In the genomic region with DNA sequence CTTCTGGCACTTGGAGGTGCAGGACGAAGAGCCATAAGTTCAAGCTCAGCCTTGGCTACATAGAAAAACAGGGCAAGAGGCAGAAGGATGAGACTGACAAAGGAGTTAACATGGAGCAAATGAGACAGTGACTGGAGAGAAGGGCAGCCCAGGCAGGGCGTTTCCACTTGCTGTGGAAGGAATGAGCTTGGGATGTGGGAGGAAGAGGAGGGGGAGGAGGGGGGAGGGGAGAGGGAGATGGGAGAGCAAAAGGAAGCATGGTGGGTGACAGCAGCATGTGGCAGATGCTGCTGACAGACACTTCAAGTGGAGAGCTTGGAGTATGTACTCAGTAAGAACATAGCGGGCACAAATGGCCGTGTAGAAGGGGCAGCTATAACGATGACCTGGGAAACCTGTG, we compare ENCODE assay signal across 19 mouse cellular contexts.
"Had no signal": no experiment of that assay in that cellular context is flagged by ENCODE, and none has a peak within 500 bp of the region (broad histone marks: within the 10 kb centered on the region; RNA-seq: fewer than 3 reads in every experiment).

No protein-coding gene starts in this region.

- DNase-seq: liver, postnatal 0 days; lung, adult 2 months; lung, postnatal 10 days; lung, postnatal 4 days; right cerebral cortex, adult 18-20 months; right cerebral cortex, postnatal 25 days; right cerebral cortex, postnatal 4 days; spleen, adult 18-20 months; thymus, adult 18-20 months; thymus, postnatal 14 days; thymus, postnatal 36 days had no signal

- H3K4me2 ChIP-seq: liver, embryonic 15.5 days; lung, embryonic 15.5 days; midbrain, embryonic 13.5 days; neural tube, embryonic 13.5 days; neural tube, embryonic 15.5 days had no signal

- H3K4me3 ChIP-seq: liver, embryonic 15.5 days; lung, embryonic 15.5 days; midbrain, embryonic 10.5 days; midbrain, embryonic 13.5 days; myocyte; neural tube, embryonic 13.5 days; neural tube, embryonic 15.5 days had no signal

- H3K36me3 ChIP-seq: liver, embryonic 15.5 days; lung, embryonic 15.5 days; midbrain, embryonic 10.5 days; midbrain, embryonic 13.5 days; neural tube, embryonic 13.5 days; neural tube, embryonic 15.5 days had no signal

- H3K27ac ChIP-seq: liver, embryonic 15.5 days; lung, embryonic 15.5 days; midbrain, embryonic 10.5 days; midbrain, embryonic 13.5 days; neural tube, embryonic 13.5 days; neural tube, embryonic 15.5 days had no signal

- H3K27me3 ChIP-seq: liver, embryonic 15.5 days; midbrain, embryonic 13.5 days had no signal

- H3K9me3 ChIP-seq: liver, embryonic 15.5 days; lung, embryonic 15.5 days; midbrain, embryonic 10.5 days; midbrain, embryonic 13.5 days; neural tube, embryonic 13.5 days; neural tube, embryonic 15.5 days had no signal

- H3K9ac ChIP-seq: liver, embryonic 15.5 days; liver, postnatal 0 days; lung, embryonic 15.5 days; midbrain, embryonic 13.5 days; neural tube, embryonic 13.5 days; neural tube, embryonic 15.5 days had no signal

- ATAC-seq: liver, postnatal 0 days; midbrain, embryonic 13.5 days; midbrain, embryonic 16.5 days had no signal
